Mouse (Mus musculus): Measurements from ENCODE around the gene Ifi44. TPM values are rescaled to one million over a fixed set of nuclear protein-coding genes. Genes with fewer than 3 reads are reported as not detected.

Ifi44 gene
- 0.05 TPM in 1 of 2 replicates, not detected in the other for polyA plus RNA-seq (2016; fragmentation: Nextera tagmentation; extraction: Ambion mirVana)

DNA sequence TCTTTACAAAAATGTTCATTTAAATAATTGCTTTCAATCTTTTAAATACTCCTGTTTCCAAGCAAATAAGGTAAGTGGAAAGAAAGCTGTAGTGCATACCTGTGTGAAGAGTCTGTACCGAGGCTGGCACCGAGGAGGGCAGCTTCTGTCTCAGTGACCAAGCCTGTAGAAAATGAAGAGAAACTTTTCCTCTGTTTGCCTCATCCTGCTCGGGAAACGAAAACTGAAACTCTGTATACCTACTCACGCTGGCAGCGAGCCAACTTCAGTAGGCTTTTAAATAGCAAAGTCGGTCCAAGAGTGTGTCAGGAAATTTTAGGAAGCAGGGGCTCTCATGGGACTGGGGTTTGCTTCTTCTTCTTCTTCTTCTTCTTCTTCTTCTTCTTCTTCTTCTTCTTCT lies at the start of gene Ifi44:
Gene Ifi44 (minus strand): TSS at position 224 of the 400 bp plus-strand sequence.
- 86% methylated on average over 7 of the region's 7 CpGs for WGBS
- H3K27ac ChIP-seq: no peak within 1 kb of the TSS
- no peaks in the 10 kb centered on the region for H3K4me1 ChIP-seq (replicated peaks)
- DNase-seq (ENCODE audit: low spot score): no peak
- no peaks in the 10 kb centered on the region for H3K9me3 ChIP-seq
- H3K27me3 ChIP-seq (ENCODE audit: insufficient read depth, poor library complexity, severe bottlenecking): no peaks in the 10 kb centered on the region
- no peaks in the 10 kb centered on the region for H3K36me3 ChIP-seq
- no peak within 1 kb of the TSS for H3K4me3 ChIP-seq

DNA sequence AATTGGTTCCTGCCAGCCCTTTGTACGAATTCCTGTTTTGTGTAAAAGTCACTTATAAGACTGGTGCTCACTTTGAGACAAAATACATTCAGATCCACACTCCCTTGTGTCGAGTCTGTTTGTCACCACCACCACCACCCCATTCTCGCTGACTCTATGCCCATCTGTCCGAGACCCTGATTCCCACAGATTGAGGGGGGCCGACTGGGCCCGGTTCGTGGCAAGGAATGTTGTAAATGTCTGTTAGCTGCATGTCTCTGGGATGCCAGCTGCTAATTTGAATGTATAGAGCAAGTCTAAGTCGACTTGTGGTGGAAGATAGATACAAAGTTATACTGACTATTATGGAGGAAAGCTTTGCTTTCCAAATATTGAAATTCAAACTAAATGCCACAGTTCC lies 38.9 kb upstream of the Ifi44 start:
- no peaks in the 10 kb centered on the region for H3K4me1 ChIP-seq (replicated peaks)
- no peak overlapping the region for H3K27ac ChIP-seq
- DNase-seq (ENCODE audit: low spot score): no peak
- H3K4me3 ChIP-seq: no peak overlapping the region
- 79% methylated on average over 8 of the region's 8 CpGs for WGBS
- H3K9me3 ChIP-seq: no peaks in the 10 kb centered on the region
- no peaks in the 10 kb centered on the region for H3K36me3 ChIP-seq
- H3K27me3 ChIP-seq (ENCODE audit: insufficient read depth, poor library complexity, severe bottlenecking): no peaks in the 10 kb centered on the region

DNA sequence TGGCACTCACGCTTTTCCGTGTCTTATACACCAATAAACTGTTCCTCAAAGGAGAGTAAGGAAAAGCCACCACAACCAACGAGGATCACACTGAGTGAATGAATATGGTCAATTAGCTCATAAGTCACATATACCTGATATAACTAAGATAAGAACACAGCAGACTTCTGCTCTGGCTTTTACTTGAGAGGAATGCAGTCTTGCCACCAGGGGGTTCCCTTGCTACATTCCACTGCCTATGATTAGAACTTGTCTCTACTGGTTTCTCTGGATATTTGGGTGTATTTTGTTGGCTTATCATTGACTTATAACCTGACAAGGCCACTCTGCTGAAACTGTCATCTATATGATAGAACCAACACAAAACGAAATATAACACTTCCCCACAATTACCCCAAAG lies 25.3 kb upstream of the Ifi44 start:
- WGBS: 76% methylated on average over 4 of the region's 4 CpGs
- DNase-seq (ENCODE audit: low spot score): no peak

DNA sequence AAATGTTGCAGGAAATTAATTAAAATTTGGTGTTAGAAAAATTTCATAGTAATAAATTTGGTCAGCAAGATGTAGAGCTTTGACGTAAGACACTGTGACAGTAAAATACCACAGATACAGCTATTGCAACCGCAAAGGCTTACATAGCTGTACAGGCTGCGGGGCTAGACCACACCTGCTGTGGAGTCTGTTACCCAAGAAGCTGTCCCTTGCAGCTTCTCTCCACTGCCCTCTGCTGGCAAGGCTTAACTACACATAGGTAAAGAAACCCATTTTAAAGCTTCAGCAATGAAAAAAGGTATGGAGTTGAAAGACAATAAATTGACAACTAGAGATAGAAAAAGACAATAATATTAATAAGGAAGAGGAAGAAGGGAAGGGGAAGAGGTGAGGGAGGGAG lies 21.3 kb upstream of the Ifi44 start:
- Histone ChIP-seq H3K4me1 (replicated peaks) (no peaks in the 10 kb centered on the region), H3K27ac (no peak overlapping the region), H3K9me3 (no peaks in the 10 kb centered on the region), H3K36me3 (no peaks in the 10 kb centered on the region), H3K27me3 (ENCODE audit: insufficient read depth, poor library complexity, severe bottlenecking) (no peaks in the 10 kb centered on the region), H3K4me3 (no peak overlapping the region)
- WGBS: 64% methylated on average over 3 of the region's 3 CpGs
- peak; percentile 20 for DNase-seq (ENCODE audit: low spot score)

More for the DNA sequence above, 25.3 kb upstream of the Ifi44 start:
- Histone ChIP-seq H3K27ac (no peak overlapping the region), H3K27me3 (ENCODE audit: insufficient read depth, poor library complexity, severe bottlenecking) (no peaks in the 10 kb centered on the region), H3K4me1 (replicated peaks) (no peaks in the 10 kb centered on the region), H3K4me3 (no peak overlapping the region), H3K9me3 (no peaks in the 10 kb centered on the region), H3K36me3 (no peaks in the 10 kb centered on the region)

GRCm38 (mm10) chr3:151748514-151748913 lies 1.2 kb downstream of the Ifi44 start:
- WGBS: 87% methylated on average over 1 of the region's 1 CpGs
- no peaks in the 10 kb centered on the region for H3K27me3 ChIP-seq (ENCODE audit: insufficient read depth, poor library complexity, severe bottlenecking)

DNA sequence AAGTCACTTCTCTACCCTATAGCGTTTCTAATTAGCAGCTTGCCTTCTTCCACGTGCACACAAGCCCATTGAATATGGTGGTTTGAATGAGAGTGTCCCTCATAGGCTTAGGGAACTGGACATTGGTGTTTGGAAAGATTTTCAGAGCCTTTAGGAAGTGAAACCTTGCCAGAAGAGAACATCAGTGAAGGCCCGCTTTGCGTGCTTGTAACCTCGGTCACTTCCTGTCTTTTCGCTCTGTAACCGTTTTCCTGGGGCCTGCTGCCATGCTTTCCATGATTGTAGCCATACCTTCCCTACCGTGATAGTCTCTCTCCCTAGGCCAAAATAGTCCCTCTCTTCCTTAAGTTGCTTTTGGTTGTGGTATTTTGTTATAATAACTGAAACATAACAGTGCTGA lies 3.7 kb downstream of the Ifi44 start:
- 89% methylated on average over 8 of the region's 8 CpGs for WGBS
- Histone ChIP-seq H3K36me3 (no peaks in the 10 kb centered on the region), H3K9me3 (no peaks in the 10 kb centered on the region), H3K27me3 (ENCODE audit: insufficient read depth, poor library complexity, severe bottlenecking) (no peaks in the 10 kb centered on the region), H3K4me1 (replicated peaks) (no peaks in the 10 kb centered on the region), H3K4me3 (no peak overlapping the region), H3K27ac (no peak overlapping the region)
- no peak for DNase-seq (ENCODE audit: low spot score)

More at GRCm38 (mm10) chr3:151748514-151748913, 1.2 kb downstream of the Ifi44 start:
- no peak overlapping the region for H3K4me3 ChIP-seq
- no peaks in the 10 kb centered on the region for H3K36me3 ChIP-seq
- no peaks in the 10 kb centered on the region for H3K4me1 ChIP-seq (replicated peaks)
- H3K27ac ChIP-seq: no peak overlapping the region
- no peaks in the 10 kb centered on the region for H3K9me3 ChIP-seq
- DNase-seq (ENCODE audit: low spot score): no peak

GRCm38 (mm10) chr3:151742223-151742622 lies 7.5 kb downstream of the Ifi44 start:
- Histone ChIP-seq H3K27ac (no peak overlapping the region), H3K9me3 (no peaks in the 10 kb centered on the region), H3K4me3 (no peak overlapping the region), H3K27me3 (ENCODE audit: insufficient read depth, poor library complexity, severe bottlenecking) (no peaks in the 10 kb centered on the region), H3K4me1 (replicated peaks) (no peaks in the 10 kb centered on the region), H3K36me3 (no peaks in the 10 kb centered on the region)
- no peak for DNase-seq (ENCODE audit: low spot score)
- WGBS: 80% methylated on average over 1 of the region's 1 CpGs

DNA sequence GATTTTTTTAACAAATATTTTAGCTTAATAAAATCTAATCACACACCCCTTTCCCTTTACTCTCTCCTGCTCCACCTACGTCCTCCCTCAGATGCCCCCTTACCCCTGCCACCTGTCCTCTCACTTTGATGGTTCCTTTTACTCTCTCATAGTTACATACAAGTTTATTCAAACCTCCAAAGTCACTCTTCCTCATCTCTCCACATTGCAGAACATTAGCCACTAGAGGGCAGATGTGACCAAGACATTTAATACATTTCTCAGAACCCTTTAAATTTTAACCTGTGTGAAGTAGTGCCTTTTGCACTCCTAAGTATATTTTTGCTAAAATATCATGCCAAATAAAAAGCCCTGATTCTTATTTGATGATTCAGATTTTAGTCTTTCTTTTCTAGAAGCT lies 33.5 kb downstream of the Ifi44 start:
- DNase-seq (ENCODE audit: low spot score): no peak
- no peak overlapping the region for H3K4me3 ChIP-seq
- no peaks in the 10 kb centered on the region for H3K27me3 ChIP-seq (ENCODE audit: insufficient read depth, poor library complexity, severe bottlenecking)
- no peaks in the 10 kb centered on the region for H3K9me3 ChIP-seq
- H3K27ac ChIP-seq: no peak overlapping the region
- H3K4me1 ChIP-seq (replicated peaks): no peaks in the 10 kb centered on the region
- no peaks in the 10 kb centered on the region for H3K36me3 ChIP-seq
- WGBS: 46% methylated on average over 1 of the region's 1 CpGs

- WGBS: 90% methylated on average over 4 of the region's 4 CpGs
- H3K36me3 ChIP-seq: no peaks in the 10 kb centered on the region
- no peak overlapping the region for H3K4me3 ChIP-seq
- no peaks in the 10 kb centered on the region for H3K4me1 ChIP-seq (replicated peaks)
- H3K27ac ChIP-seq: no peak overlapping the region
- H3K27me3 ChIP-seq (ENCODE audit: insufficient read depth, poor library complexity, severe bottlenecking): no peaks in the 10 kb centered on the region
- no peak for DNase-seq (ENCODE audit: low spot score)
- no peaks in the 10 kb centered on the region for H3K9me3 ChIP-seq
Observed at GRCm38 (mm10) chr3:151707335-151707734, 42.4 kb downstream of the Ifi44 start.

Other genes starting within 250 kb of the Ifi44 start
- not detected in 2 replicates for gene Ifi44l, start 12.9 kb upstream of the Ifi44 start, polyA plus RNA-seq (2016; fragmentation: Nextera tagmentation; extraction: Ambion mirVana)
- 0.77 and 1.2 TPM in 2 replicates for gene Ptgfr, start 87.7 kb upstream of the Ifi44 start, polyA plus RNA-seq (2016; fragmentation: Nextera tagmentation; extraction: Ambion mirVana)

All from hindbrain, embryonic 10.5 days (tissue).